Comparison of ENCODE assay signal across 11 mouse cellular contexts in genomic region chr16:32551346-32551747, GRCm38 (mm10). TPM values are rescaled to one million over a fixed set of nuclear protein-coding genes. Genes with fewer than 3 reads are reported as not detected.
DNase-seq lines count a peak whose midpoint lies in the region; ATAC-seq and TF ChIP-seq lines count a peak whose summit lies in the region.
"Had no signal": no experiment of that assay in that cellular context is flagged by ENCODE, and none has a peak within 500 bp of the region (broad histone marks: within the 10 kb centered on the region; RNA-seq: fewer than 3 reads in every experiment).

No protein-coding gene starts in this region.

- TF ChIP-seq CTCF in kidney, adult 2 months (conservative IDR thresholded peaks at IDR 0.05; ENCODE audit: insufficient read depth, insufficient read length, low read depth, low read length) = no peak

- H3K4me2 ChIP-seq in heart, embryonic 12.5 days = no peak overlapping the region
- H3K4me2 ChIP-seq: embryonic facial prominence, embryonic 13.5 days had no signal

- DNase-seq in heart, adult 11 months = peak; percentile 96
- DNase-seq in embryo, embryonic 10.5 days (ENCODE audit: low spot score) = peak; percentile 46
- peak; percentile 88 for DNase-seq in kidney, adult 2 months
- DNase-seq in lung, postnatal 10 days = peak; percentile 24
- DNase-seq in thymus, postnatal 25 days = no peak
- DNase-seq in gastrocnemius, postnatal 36 days = no peak

- no peak for TF ChIP-seq POLR2A in kidney, adult 2 months (IDR thresholded peaks at IDR 0.05; ENCODE audit: low read depth, low read length)

- no peak; the same call in 1 of the 2 replicates for ATAC-seq in heart, embryonic 12.5 days (ENCODE audit: insufficient number of reproducible peaks, low FRiP score)
- no peak for ATAC-seq in cerebellum, adult (ENCODE audit: insufficient number of reproducible peaks, low FRiP score, low TSS enrichment)

- intact Hi-C loops in gastrocnemius, postnatal 36 days (cut with DNase I) = no loop called here

- no peaks in the 10 kb centered on the region for H3K27me3 ChIP-seq in heart, embryonic 12.5 days (replicated peaks)
- H3K27me3 ChIP-seq in kidney, adult 2 months (replicated peaks; ENCODE audit: control insufficient read depth, insufficient read depth, low read length) = no peaks in the 10 kb centered on the region
- H3K27me3 ChIP-seq: embryonic facial prominence, embryonic 13.5 days had no signal

- no peak overlapping the region for H3K27ac ChIP-seq in heart, embryonic 12.5 days (ENCODE audit: poor library complexity, severe bottlenecking)
- no peak overlapping the region for H3K27ac ChIP-seq in kidney, adult 2 months (ENCODE audit: insufficient read depth, low read depth, low read length)
- H3K27ac ChIP-seq: embryonic facial prominence, embryonic 13.5 days had no signal

- H3K4me3 ChIP-seq in heart, embryonic 12.5 days = no peak overlapping the region
- H3K4me3 ChIP-seq in kidney, adult 2 months (ENCODE audit: insufficient read depth, low read depth, low read length) = no peak overlapping the region
- H3K4me3 ChIP-seq: embryonic facial prominence, embryonic 13.5 days had no signal

- H3K9ac ChIP-seq in heart, embryonic 12.5 days = no peak overlapping the region
- H3K9ac ChIP-seq: embryonic facial prominence, embryonic 13.5 days had no signal

- peaks cover 3% of the 10 kb centered on the region; the same call in 1 of the 2 replicates for H3K9me3 ChIP-seq in heart, embryonic 12.5 days (replicated peaks)
- H3K9me3 ChIP-seq: embryonic facial prominence, embryonic 13.5 days had no signal

- H3K36me3 ChIP-seq in heart, embryonic 12.5 days = no peaks in the 10 kb centered on the region
- no peaks in the 10 kb centered on the region for H3K36me3 ChIP-seq in kidney, adult 2 months (ENCODE audit: control insufficient read depth, insufficient read depth, low read length)
- H3K36me3 ChIP-seq: embryonic facial prominence, embryonic 13.5 days had no signal

- no peaks in the 10 kb centered on the region; the same call in 1 of the 2 replicates for H3K4me1 ChIP-seq in heart, embryonic 12.5 days (replicated peaks)
- peaks cover 6% of the 10 kb centered on the region; the same call in 1 of the 2 replicates for H3K4me1 ChIP-seq in kidney, adult 2 months (ENCODE audit: control insufficient read depth, insufficient read depth, low read length)
- H3K4me1 ChIP-seq: embryonic facial prominence, embryonic 13.5 days had no signal

- WGBS in heart, embryonic 12.5 days = 28% methylated on average over 2 of the region's 2 CpGs
- WGBS in kidney, adult 2 months = 15% methylated on average over 2 of the region's 2 CpGs

RNA-seq across cellular contexts. Expression of gene Zdhhc19, which starts 55.3 kb away (rescaled TPM):
- polyA plus RNA-seq in heart, embryonic 12.5 days (2016; fragmentation: Nextera tagmentation; extraction: Ambion mirVana) = not detected in 2 replicates
- 0.11 TPM in 1 of 2 replicates, not detected in the other for polyA plus RNA-seq in kidney, adult 2 months (2012; rRNA removed)
- not detected for total RNA-seq in gastrocnemius, postnatal 36 days (2021)
- total RNA-seq: granulocyte monocyte progenitor cell, adult 5-6 weeks; left cerebral cortex, postnatal 25 days had no signal
- polyA plus RNA-seq: embryonic facial prominence, embryonic 13.5 days had no signal

RNA-seq across cellular contexts. Expression of gene Tfrc, which starts 57.4 kb away (rescaled TPM):
- 52.5 and 58.2 TPM in 2 replicates for polyA plus RNA-seq in heart, embryonic 12.5 days (2016; fragmentation: Nextera tagmentation; extraction: Ambion mirVana)
- 7.9 and 12.0 TPM in 2 replicates for polyA plus RNA-seq in kidney, adult 2 months (2012; rRNA removed)
- total RNA-seq in gastrocnemius, postnatal 36 days (2021) = 100 to 1,000 TPM; 157 to 180 TPM

Comparison
In these comparisons a context has a peak if more than half of its experiments do, and no peak if none do; other contexts are left out.
1. DNase-seq: peak in heart, adult 11 months (single experiment), embryo, embryonic 10.5 days (single experiment), kidney, adult 2 months (single experiment) and lung, postnatal 10 days (single experiment); none in thymus, postnatal 25 days (single experiment) and gastrocnemius, postnatal 36 days (0 of 2).